Mouse (Mus musculus): ENCODE results near the gene Adamts17. TPM values are rescaled to one million over a fixed set of nuclear protein-coding genes. Genes with fewer than 3 reads are reported as not detected.

Gene Adamts17
- polyA plus RNA-seq, 1 experiment from 2014 or later = 1.6 TPM

GRCm38 (mm10) chr7:66902376-66902775, 62.8 kb downstream of the Adamts17 start:
- Histone ChIP-seq H3K4me3 (ENCODE audit: low read depth, low read length) (no peak overlapping the region), H3K9me3 (ENCODE audit: control insufficient read depth) (no peaks in the 10 kb centered on the region), H3K36me3 (ENCODE audit: control insufficient read depth, insufficient read depth) (no peaks in the 10 kb centered on the region), H3K4me1 (replicated peaks; ENCODE audit: control insufficient read depth, insufficient read depth, low read length) (no peaks in the 10 kb centered on the region), H3K27me3 (replicated peaks; ENCODE audit: control insufficient read depth, insufficient read depth, low read length) (no peaks in the 10 kb centered on the region), H3K9ac (ENCODE audit: low read depth, low read length) (no peak overlapping the region), H3K4me2 (replicated peaks; ENCODE audit: low read depth) (no peak overlapping the region), H3K27ac (ENCODE audit: low read depth, low read length) (no peak overlapping the region)
- no peak for TF ChIP-seq CTCF (IDR thresholded peaks at IDR 0.05; ENCODE audit: low read depth)
- ATAC-seq = no peak
- WGBS = 84% methylated on average over 7 of the region's 7 CpGs

- H3K4me3 ChIP-seq (ENCODE audit: low read depth, low read length) = no peak overlapping the region
- H3K4me1 ChIP-seq (replicated peaks; ENCODE audit: control insufficient read depth, insufficient read depth, low read length) = no peaks in the 10 kb centered on the region
- H3K9me3 ChIP-seq (ENCODE audit: control insufficient read depth) = no peaks in the 10 kb centered on the region
- H3K27ac ChIP-seq (ENCODE audit: low read depth, low read length) = no peak overlapping the region
- no peaks in the 10 kb centered on the region for H3K36me3 ChIP-seq (ENCODE audit: control insufficient read depth, insufficient read depth)
- H3K9ac ChIP-seq (ENCODE audit: low read depth, low read length) = no peak overlapping the region
- no peak for ATAC-seq
- 75% methylated on average over 5 of the region's 5 CpGs for WGBS
- no peaks in the 10 kb centered on the region for H3K27me3 ChIP-seq (replicated peaks; ENCODE audit: control insufficient read depth, insufficient read depth, low read length)
- no peak for TF ChIP-seq CTCF (IDR thresholded peaks at IDR 0.05; ENCODE audit: low read depth)
- H3K4me2 ChIP-seq (replicated peaks; ENCODE audit: low read depth) = no peak overlapping the region
Measured at GRCm38 (mm10) chr7:66903014-66903413, 63.5 kb downstream of the Adamts17 start.

- ATAC-seq = no peak
- no peak overlapping the region for H3K9ac ChIP-seq (ENCODE audit: low read depth, low read length)
- no peak for TF ChIP-seq CTCF (IDR thresholded peaks at IDR 0.05; ENCODE audit: low read depth)
- H3K4me3 ChIP-seq (ENCODE audit: low read depth, low read length) = no peak overlapping the region
- 80% methylated on average over 4 of the region's 4 CpGs for WGBS
- no peaks in the 10 kb centered on the region for H3K36me3 ChIP-seq (ENCODE audit: control insufficient read depth, insufficient read depth)
- H3K27ac ChIP-seq (ENCODE audit: low read depth, low read length) = no peak overlapping the region
- no peaks in the 10 kb centered on the region for H3K4me1 ChIP-seq (replicated peaks; ENCODE audit: control insufficient read depth, insufficient read depth, low read length)
- no peaks in the 10 kb centered on the region for H3K9me3 ChIP-seq (ENCODE audit: control insufficient read depth)
- H3K4me2 ChIP-seq (replicated peaks; ENCODE audit: low read depth) = no peak overlapping the region
- H3K27me3 ChIP-seq (replicated peaks; ENCODE audit: control insufficient read depth, insufficient read depth, low read length) = no peaks in the 10 kb centered on the region
Measured at GRCm38 (mm10) chr7:66905941-66906340, 66.4 kb downstream of the Adamts17 start.

GRCm38 (mm10) chr7:66912866-66913265, 73.3 kb downstream of the Adamts17 start:
- Histone ChIP-seq H3K4me3 (ENCODE audit: low read depth, low read length) (no peak overlapping the region), H3K27me3 (replicated peaks; ENCODE audit: control insufficient read depth, insufficient read depth, low read length) (no peaks in the 10 kb centered on the region), H3K27ac (ENCODE audit: low read depth, low read length) (no peak overlapping the region), H3K4me1 (replicated peaks; ENCODE audit: control insufficient read depth, insufficient read depth, low read length) (no peaks in the 10 kb centered on the region), H3K9me3 (ENCODE audit: control insufficient read depth) (no peaks in the 10 kb centered on the region), H3K4me2 (replicated peaks; ENCODE audit: low read depth) (no peak overlapping the region), H3K9ac (ENCODE audit: low read depth, low read length) (no peak overlapping the region), H3K36me3 (ENCODE audit: control insufficient read depth, insufficient read depth) (no peaks in the 10 kb centered on the region)
- no peak for TF ChIP-seq CTCF (IDR thresholded peaks at IDR 0.05; ENCODE audit: low read depth)
- WGBS = 52% methylated on average over 5 of the region's 5 CpGs
- ATAC-seq = no peak

GRCm38 (mm10) chr7:66923595-66923994, 84.1 kb downstream of the Adamts17 start:
- ATAC-seq = no peak
- WGBS = 87% methylated on average over 3 of the region's 3 CpGs

GRCm38 (mm10) chr7:66924104-66924503, 84.6 kb downstream of the Adamts17 start:
- Histone ChIP-seq H3K4me2 (replicated peaks; ENCODE audit: low read depth) (no peak overlapping the region), H3K27ac (ENCODE audit: low read depth, low read length) (no peak overlapping the region), H3K4me3 (ENCODE audit: low read depth, low read length) (no peak overlapping the region), H3K4me1 (replicated peaks; ENCODE audit: control insufficient read depth, insufficient read depth, low read length) (no peaks in the 10 kb centered on the region), H3K27me3 (replicated peaks; ENCODE audit: control insufficient read depth, insufficient read depth, low read length) (no peaks in the 10 kb centered on the region), H3K9ac (ENCODE audit: low read depth, low read length) (no peak overlapping the region), H3K9me3 (ENCODE audit: control insufficient read depth) (no peaks in the 10 kb centered on the region), H3K36me3 (ENCODE audit: control insufficient read depth, insufficient read depth) (no peaks in the 10 kb centered on the region)
- no peak for TF ChIP-seq CTCF (IDR thresholded peaks at IDR 0.05; ENCODE audit: low read depth)
- 92% methylated on average over 1 of the region's 1 CpGs for WGBS
- ATAC-seq = no peak

More at GRCm38 (mm10) chr7:66923595-66923994, 84.1 kb downstream of the Adamts17 start:
- no peak for TF ChIP-seq CTCF (IDR thresholded peaks at IDR 0.05; ENCODE audit: low read depth)
- Histone ChIP-seq H3K27ac (ENCODE audit: low read depth, low read length) (no peak overlapping the region), H3K9ac (ENCODE audit: low read depth, low read length) (no peak overlapping the region), H3K4me3 (ENCODE audit: low read depth, low read length) (no peak overlapping the region), H3K27me3 (replicated peaks; ENCODE audit: control insufficient read depth, insufficient read depth, low read length) (no peaks in the 10 kb centered on the region), H3K4me2 (replicated peaks; ENCODE audit: low read depth) (no peak overlapping the region), H3K36me3 (ENCODE audit: control insufficient read depth, insufficient read depth) (no peaks in the 10 kb centered on the region), H3K4me1 (replicated peaks; ENCODE audit: control insufficient read depth, insufficient read depth, low read length) (no peaks in the 10 kb centered on the region), H3K9me3 (ENCODE audit: control insufficient read depth) (no peaks in the 10 kb centered on the region)

GRCm38 (mm10) chr7:66929263-66929662, 89.7 kb downstream of the Adamts17 start:
- no peaks in the 10 kb centered on the region for H3K27me3 ChIP-seq (replicated peaks; ENCODE audit: control insufficient read depth, insufficient read depth, low read length)
- no peaks in the 10 kb centered on the region for H3K36me3 ChIP-seq (ENCODE audit: control insufficient read depth, insufficient read depth)
- no peak overlapping the region for H3K27ac ChIP-seq (ENCODE audit: low read depth, low read length)
- no peak overlapping the region for H3K4me3 ChIP-seq (ENCODE audit: low read depth, low read length)
- no peaks in the 10 kb centered on the region for H3K9me3 ChIP-seq (ENCODE audit: control insufficient read depth)
- TF ChIP-seq CTCF (IDR thresholded peaks at IDR 0.05; ENCODE audit: low read depth) = no peak
- H3K4me2 ChIP-seq (replicated peaks; ENCODE audit: low read depth) = no peak overlapping the region
- no peak overlapping the region for H3K9ac ChIP-seq (ENCODE audit: low read depth, low read length)
- 15% methylated on average over 6 of the region's 6 CpGs for WGBS
- H3K4me1 ChIP-seq (replicated peaks; ENCODE audit: control insufficient read depth, insufficient read depth, low read length) = 0 out of 2 replicates have a peak, but pooled peaks cover 3% of the 10 kb centered on the region
- no peak for ATAC-seq
